Mouse (Mus musculus) fat pad, adult 2 months (tissue): Measurements from ENCODE around the gene Clybl.

Experiments used
- DNase-seq: peaks from one replicate; pipeline ENCODE4 v3.0.0-alpha.2; 2011; ENCODE audit warnings: low read depth, low spot score; ENCODE audit errors: extremely low read depth

Gene Clybl

GRCm38 (mm10) chr14:122181078-122181814, at the start of gene Clybl:
Clybl (plus strand) TSS chr14:122181704.
- peak; percentile 51 for DNase-seq

DNA sequence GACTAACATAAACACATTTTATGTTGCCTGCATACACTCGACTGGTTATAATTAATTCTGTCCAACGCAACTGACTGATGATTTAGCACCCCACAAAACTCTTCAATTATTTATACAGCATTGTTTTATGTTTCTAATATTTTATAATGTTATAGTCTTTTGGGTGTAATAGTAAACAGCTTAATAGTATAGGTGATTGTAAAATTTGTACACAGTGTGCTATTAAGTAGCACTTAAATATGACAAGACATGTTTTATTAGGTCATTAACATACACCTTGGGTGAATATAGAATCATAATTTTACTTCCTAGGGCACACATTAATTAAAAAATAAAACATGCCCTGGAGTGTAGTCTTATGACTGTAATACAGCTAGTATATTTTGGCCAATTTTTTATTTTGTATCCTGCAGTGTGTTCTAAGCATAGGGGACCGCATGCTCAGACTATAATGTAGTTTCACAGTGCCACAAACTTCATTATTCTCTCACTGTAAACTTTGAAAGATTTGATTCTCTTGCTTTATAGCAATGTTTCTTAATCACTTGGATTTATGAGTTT, 45.1 kb upstream of the Clybl start:
- DNase-seq, result no peak

GRCm38 (mm10) chr14:122137234-122137633, 44.3 kb upstream of the Clybl start:
- DNase-seq, result no peak

DNA sequence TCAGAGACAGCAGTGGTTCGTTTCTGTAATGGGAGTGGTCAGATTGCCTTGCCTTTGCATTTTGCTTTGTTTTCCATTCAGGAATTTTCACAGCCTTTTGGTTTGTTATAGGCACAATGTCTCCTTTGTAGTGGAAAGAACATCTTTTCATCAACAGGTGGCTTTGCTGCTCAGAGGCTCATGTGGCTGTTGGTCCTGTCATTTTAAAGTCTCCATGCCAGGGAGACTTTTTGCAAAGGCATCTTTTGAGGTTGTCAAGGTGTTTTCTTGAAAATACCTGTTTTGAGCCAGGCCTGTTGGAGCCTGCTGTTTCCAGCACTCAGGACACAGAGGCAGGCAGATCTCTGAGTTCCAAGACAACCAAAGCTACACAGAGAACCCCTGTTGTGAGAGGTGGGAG, 41.4 kb upstream of the Clybl start:
- DNase-seq, result no peak

GRCm38 (mm10) chr14:122143585-122144269, 37.8 kb upstream of the Clybl start:
- DNase-seq, result peak; percentile 62

GRCm38 (mm10) chr14:122145374-122145773, 36.1 kb upstream of the Clybl start:
- DNase-seq, result no peak

DNA sequence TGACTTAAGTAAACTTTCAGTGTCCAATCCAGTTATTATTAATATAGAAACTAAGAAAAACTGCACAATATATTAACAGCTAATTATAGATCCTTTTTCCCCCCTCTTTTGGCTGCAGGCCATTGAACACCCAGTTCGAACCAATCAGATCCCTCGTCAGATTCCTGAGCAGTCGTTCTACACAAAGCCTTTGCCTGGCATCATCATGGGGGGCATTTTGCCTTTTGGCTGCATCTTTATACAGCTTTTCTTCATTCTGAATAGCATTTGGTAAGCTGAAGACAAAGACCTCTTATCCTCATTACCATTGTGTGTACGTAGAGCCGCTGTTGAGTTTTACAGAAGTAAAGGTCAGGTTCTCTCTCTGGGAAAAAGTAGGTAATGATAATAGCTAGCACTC, 30.9 kb upstream of the Clybl start:
- no peak for DNase-seq

GRCm38 (mm10) chr14:122157738-122158137, 23.8 kb upstream of the Clybl start:
- DNase-seq, result no peak

GRCm38 (mm10) chr14:122160916-122161315, 20.6 kb upstream of the Clybl start:
- DNase-seq, result no peak

DNA sequence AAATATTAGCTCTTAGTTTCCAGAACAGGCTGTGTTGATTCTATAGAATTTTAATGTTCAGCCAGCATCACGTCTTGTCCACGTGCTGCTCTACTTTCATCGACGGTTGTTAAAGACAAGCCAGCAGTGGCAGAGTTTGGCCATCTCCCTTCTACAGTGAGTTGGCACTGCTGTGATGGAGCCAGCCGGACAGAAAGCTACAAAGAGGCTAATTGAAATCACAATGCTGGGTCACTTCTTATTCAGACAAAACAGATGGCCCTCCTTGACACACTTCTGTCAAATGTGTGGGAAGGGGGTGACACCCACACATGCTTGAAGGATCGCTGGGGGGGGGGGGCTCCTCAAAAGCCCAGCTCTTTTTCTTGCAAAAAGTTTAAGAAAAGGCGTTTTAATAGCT, 12.6 kb upstream of the Clybl start:
- no peak for DNase-seq

- no peak for DNase-seq
Observed at GRCm38 (mm10) chr14:122170202-122170781, 11.2 kb upstream of the Clybl start.

DNA sequence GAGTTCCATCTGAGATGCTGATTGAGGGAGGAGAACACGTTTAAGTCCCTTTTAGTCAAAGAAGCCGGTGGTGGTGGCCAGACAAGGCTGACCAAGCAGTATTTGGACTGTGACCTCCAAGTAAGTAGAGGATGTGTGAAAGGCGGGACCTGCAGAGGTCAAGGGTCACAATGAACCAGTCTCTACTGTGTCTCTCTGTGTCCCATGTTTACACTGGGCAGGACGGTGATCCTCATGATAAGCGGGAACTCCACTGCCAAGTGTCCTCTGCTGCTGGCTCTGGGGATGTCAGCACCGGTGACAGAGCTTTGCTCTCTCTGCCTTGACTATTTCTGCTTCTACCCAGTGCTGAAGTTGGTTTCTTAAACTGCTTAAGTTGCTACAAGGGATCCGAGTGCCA, 10.5 kb upstream of the Clybl start:
- DNase-seq, result no peak

- DNase-seq, result no peak
Observed at GRCm38 (mm10) chr14:122176263-122176798, 5.2 kb upstream of the Clybl start.

DNA sequence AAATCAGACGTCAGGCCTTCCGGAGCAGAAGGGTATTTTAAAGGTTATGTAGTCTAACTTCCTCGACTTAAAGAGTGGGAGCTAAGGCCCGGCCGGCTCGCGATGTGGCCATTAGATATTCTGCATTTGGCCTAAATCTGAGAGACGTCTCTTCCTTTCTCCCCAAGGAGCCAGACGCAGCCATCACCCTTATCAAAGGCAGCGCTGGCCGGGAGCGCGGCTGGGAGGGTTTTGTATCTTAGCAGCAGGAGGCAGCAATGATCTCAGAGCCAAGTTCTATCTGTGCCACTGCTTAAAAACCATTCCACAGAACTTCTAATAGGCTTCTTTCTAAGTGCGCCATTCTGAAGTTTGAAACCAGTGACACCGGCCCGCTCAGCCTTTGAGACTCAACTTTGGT, 2.2 kb upstream of the Clybl start:
- DNase-seq, result no peak

DNA sequence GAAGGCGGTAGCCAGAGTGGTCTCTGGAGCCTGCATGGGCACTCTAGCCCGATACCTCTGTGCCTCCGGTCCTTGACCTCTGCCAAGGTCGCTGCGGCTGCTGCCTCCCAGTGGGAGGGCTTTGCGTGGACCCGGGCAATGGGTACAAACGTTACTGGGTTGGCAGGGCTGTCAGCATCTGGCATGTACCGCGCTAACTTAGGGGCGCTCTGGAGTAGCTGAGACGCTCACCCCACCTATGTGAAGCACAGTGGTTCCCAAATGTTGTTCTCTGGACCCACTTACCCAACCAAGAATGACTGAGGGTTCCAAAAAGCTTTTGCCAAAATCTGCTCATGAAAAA, 282 bp downstream of the Clybl start:
- no peak for DNase-seq

DNA sequence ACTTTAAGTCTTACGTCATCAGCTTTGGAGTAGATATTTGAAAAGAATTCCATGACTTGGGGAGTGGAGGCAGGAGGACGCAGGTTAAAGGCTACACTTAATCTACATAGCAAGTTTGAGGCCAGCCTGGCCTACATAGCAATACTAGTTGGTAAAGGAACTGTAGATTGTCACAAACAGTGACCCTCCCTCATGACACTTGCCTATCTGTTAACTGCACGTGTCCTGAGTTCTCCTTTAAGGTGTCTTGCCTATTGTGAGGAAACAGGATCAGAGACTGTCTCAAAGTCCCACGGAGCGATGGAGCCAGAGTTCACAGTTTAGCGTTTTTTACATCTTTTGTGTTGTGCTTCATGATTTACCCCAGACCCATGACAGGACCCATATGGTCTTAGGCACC, 716 bp downstream of the Clybl start:
- no peak for DNase-seq

DNA sequence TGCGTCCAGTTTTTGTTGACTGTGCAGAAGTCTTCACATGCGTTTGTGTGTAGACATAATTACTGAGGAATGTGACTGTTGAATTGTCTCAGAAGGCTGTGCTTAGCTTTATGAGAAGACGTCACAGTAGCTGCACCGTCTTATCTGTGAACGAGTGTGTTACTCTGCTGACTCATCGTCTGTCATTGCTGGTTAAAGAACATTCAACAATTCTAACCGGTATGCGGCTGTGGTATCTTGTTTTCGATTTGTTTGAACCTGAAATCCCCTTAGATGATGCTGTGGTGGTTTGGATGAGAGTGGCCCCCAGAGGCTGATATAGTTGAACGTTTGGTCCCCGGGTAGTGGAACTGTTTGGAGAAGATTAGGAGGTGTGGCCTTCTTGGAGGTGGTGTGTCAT, 2.5 kb downstream of the Clybl start:
- DNase-seq, result no peak

DNA sequence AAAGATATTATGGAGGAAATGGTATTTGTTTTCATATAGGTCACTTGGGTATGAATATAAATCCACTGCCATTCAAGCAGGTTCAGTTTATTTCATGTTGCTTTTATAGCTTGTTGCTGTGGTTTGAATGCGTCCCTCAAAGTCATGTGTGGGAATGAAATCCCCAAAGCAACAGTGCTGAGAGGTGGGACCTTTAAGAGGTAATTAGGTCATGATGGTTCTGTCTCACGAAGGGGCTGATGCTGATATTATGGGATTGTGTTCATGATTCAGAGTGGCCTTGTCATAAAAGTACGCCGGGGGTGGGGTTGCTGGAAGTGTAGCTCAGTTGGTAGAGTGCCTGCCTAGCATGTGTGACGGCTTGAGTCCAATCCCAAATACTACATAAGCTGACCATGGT, 6.7 kb downstream of the Clybl start:
- DNase-seq, result no peak

- DNase-seq, result no peak
Observed at GRCm38 (mm10) chr14:122189901-122190300, 8.4 kb downstream of the Clybl start.

GRCm38 (mm10) chr14:122190527-122190926, 9.0 kb downstream of the Clybl start:
- DNase-seq, result no peak

- no peak for DNase-seq
Observed at GRCm38 (mm10) chr14:122190941-122191510, 9.5 kb downstream of the Clybl start.
